Mouse (Mus musculus) limb, embryonic 14.5 days (tissue): Measurements from ENCODE around the gene Acap1. TPM values are rescaled to one million over a fixed set of nuclear protein-coding genes. Genes with fewer than 3 reads are reported as not detected.

Experiments
- ATAC-seq: fragments of 200-750 bp; cut with Nextera tagmentation; 2 replicates; pipeline ENCODE4 v1.8.0; 2017; ENCODE audit warnings: low read depth, moderate number of reproducible peaks, moderate TSS enrichment; ENCODE audit not compliant: low FRiP score
- DNase-seq: peaks from one replicate; pipeline ENCODE4 v3.0.0-alpha.2; 2015; ENCODE audit warnings: low spot score
- H3K27ac ChIP-seq: fragments of 300-500 bp; sonication (generic); replicated peaks from 2 replicates; pipeline ENCODE4 v1.5.1; 2014; ENCODE audit warnings: low read depth, mild to moderate bottlenecking, low read length, moderate library complexity, mixed read lengths
- H3K27me3 ChIP-seq: fragments of 300-500 bp; sonication (generic); 2 replicates; pipeline ENCODE4 v1.6.1; 2014; ENCODE audit warnings: low read length, mixed read lengths; ENCODE audit not compliant: control insufficient read depth, insufficient read depth
- H3K36me3 ChIP-seq: fragments of 300-500 bp; sonication (generic); 2 replicates; pipeline ENCODE4 v1.6.1; 2014; ENCODE audit warnings: mild to moderate bottlenecking, low read length, moderate library complexity, mixed read lengths; ENCODE audit not compliant: control insufficient read depth, insufficient read depth
- H3K4me1 ChIP-seq: fragments of 300-500 bp; sonication (generic); 2 replicates; pipeline ENCODE4 v1.6.1; 2014; ENCODE audit warnings: antibody characterized with exemption, low read length, mixed read lengths; ENCODE audit not compliant: control insufficient read depth, insufficient read depth
- H3K4me2 ChIP-seq: fragments of 300-500 bp; sonication (generic); replicated peaks from 2 replicates; pipeline ENCODE4 v1.6.1; 2014; ENCODE audit warnings: low read depth, mild to moderate bottlenecking, low read length, moderate library complexity; ENCODE audit not compliant: severe bottlenecking
- H3K4me3 ChIP-seq: fragments of 300-500 bp; sonication (generic); replicated peaks from 2 replicates; pipeline ENCODE4 v1.5.1; 2014; ENCODE audit warnings: low read length
- H3K9ac ChIP-seq: fragments of 300-500 bp; sonication (generic); 2 replicates; pipeline ENCODE4 v1.6.1; 2014; ENCODE audit warnings: mild to moderate bottlenecking, low read depth, low read length, moderate library complexity; ENCODE audit not compliant: severe bottlenecking
- H3K9me3 ChIP-seq: fragments of 300-500 bp; sonication (generic); 2 replicates; pipeline ENCODE4 v1.6.1; 2016; ENCODE audit warnings: low read length; ENCODE audit not compliant: control insufficient read depth
- POLR2A ChIP-seq: fragments of 200-500 bp; IDR thresholded peaks from 2 replicates; pipeline ENCODE4 v1.8.0; 2012; ENCODE audit warnings: inconsistent platforms, mild to moderate bottlenecking, moderate library complexity, borderline replicate concordance; ENCODE audit not compliant: insufficient read depth, insufficient read length; ENCODE audit errors: extremely low read depth
- WGBS: fragments of 180-500 bp; shearing (Covaris S2); extraction: QIAGEN DNeasy Blood & Tissue Kit; methylation state at CpG from one replicate; pipeline ENCODE4 v1.1.7; 2014; 5-methylcytosine and 5-hydroxymethylcytosine counted together
- polyA plus RNA-seq, 2 experiments: library from polyadenylated mRNA; depleted of rRNA in 1 of 2; stranded (reverse) in 1 of 2; unstranded in 1 of 2; fragments of >200 nt; fragmentation: Nextera tagmentation in 1 of 2; extraction: Ambion mirVana in 1 of 2; gene quantifications; 2 replicates each; pipeline versions ENCODE4 v1.2.1 to v1.2.3; 2012 to 2014

The Acap1 gene
- polyA plus RNA-seq, 2 experiments = 2.1 TPM

GRCm38 (mm10) chr11:69880853-69881603, 14.3 kb downstream of the Acap1 start, which contains the start of gene Kctd11:
TSS of gene Kctd11 (minus strand) at chr11:69881406.
- ATAC-seq (peak; percentile 87), DNase-seq (peak; percentile 79)
- TF ChIP-seq POLR2A = no peak
- under 1% methylated on average over 45 of the region's 46 CpGs for WGBS
- no peaks in the 10 kb centered on the region for H3K36me3 ChIP-seq
- H3K4me3 ChIP-seq = peak within 1 kb of the TSS; percentile 46
- H3K27ac ChIP-seq = peak within 1 kb of the TSS; percentile 69
- H3K27me3 ChIP-seq = no peaks in the 10 kb centered on the region
- H3K9ac ChIP-seq = peak within 1 kb of the TSS; percentile 67
- H3K9me3 ChIP-seq = no peaks in the 10 kb centered on the region
- H3K4me2 ChIP-seq = peak within 1 kb of the TSS; percentile 79
- peaks cover 22% of the 10 kb centered on the region for H3K4me1 ChIP-seq

- DNase-seq = peak; percentile 84
Observed at GRCm38 (mm10) chr11:69880506-69880852, 14.9 kb downstream of the Acap1 start.

GRCm38 (mm10) chr11:69879711-69880110, 15.6 kb downstream of the Acap1 start:
- H3K9ac ChIP-seq = 0 out of 2 replicates have a peak overlapping the region, but pooled peaks have one; percentile 67
- H3K9me3 ChIP-seq = no peaks in the 10 kb centered on the region
- H3K36me3 ChIP-seq = no peaks in the 10 kb centered on the region
- WGBS = 50% methylated on average over 15 of the region's 15 CpGs
- no peak for ATAC-seq
- H3K4me1 ChIP-seq = peaks cover 26% of the 10 kb centered on the region
- H3K27ac ChIP-seq = no peak overlapping the region
- DNase-seq = no peak
- peak overlapping the region; percentile 46 for H3K4me3 ChIP-seq
- no peaks in the 10 kb centered on the region for H3K27me3 ChIP-seq
- no peak for TF ChIP-seq POLR2A
- H3K4me2 ChIP-seq = peak overlapping the region; percentile 79

More at GRCm38 (mm10) chr11:69880506-69880852, 14.9 kb downstream of the Acap1 start:
- under 1% methylated on average over 18 of the region's 18 CpGs for WGBS
- peak; percentile 74 for ATAC-seq
- Histone ChIP-seq H3K27me3 (no peaks in the 10 kb centered on the region), H3K9ac (peak overlapping the region; percentile 67), H3K4me2 (peak overlapping the region; percentile 79), H3K4me1 (peaks cover 26% of the 10 kb centered on the region), H3K27ac (peak overlapping the region; percentile 69), H3K4me3 (peak overlapping the region; percentile 46), H3K36me3 (no peaks in the 10 kb centered on the region), H3K9me3 (no peaks in the 10 kb centered on the region)
- TF ChIP-seq POLR2A = peak; percentile 50; the same call in 1 of the 2 replicates

GRCm38 (mm10) chr11:69878952-69879351, 16.4 kb downstream of the Acap1 start:
- H3K9ac ChIP-seq = no peak overlapping the region
- WGBS = 92% methylated on average over 6 of the region's 6 CpGs
- no peaks in the 10 kb centered on the region for H3K36me3 ChIP-seq
- H3K9me3 ChIP-seq = no peaks in the 10 kb centered on the region
- H3K4me1 ChIP-seq = peaks cover 26% of the 10 kb centered on the region
- H3K27me3 ChIP-seq = no peaks in the 10 kb centered on the region
- no peak for TF ChIP-seq POLR2A
- DNase-seq (no peak), ATAC-seq (no peak)
- H3K4me3 ChIP-seq = peak overlapping the region; percentile 46; the same call in 1 of the 2 replicates
- H3K4me2 ChIP-seq = peak overlapping the region; percentile 79; the same call in 1 of the 2 replicates
- H3K27ac ChIP-seq = no peak overlapping the region

GRCm38 (mm10) chr11:69878399-69878798, 16.9 kb downstream of the Acap1 start:
- Histone ChIP-seq H3K9me3 (no peaks in the 10 kb centered on the region), H3K4me2 (0 out of 2 replicates have a peak overlapping the region, but pooled peaks have one; percentile 5), H3K27ac (no peak overlapping the region), H3K9ac (no peak overlapping the region), H3K4me3 (no peak overlapping the region), H3K27me3 (no peaks in the 10 kb centered on the region), H3K36me3 (no peaks in the 10 kb centered on the region), H3K4me1 (peaks cover 26% of the 10 kb centered on the region)
- ATAC-seq (no peak), DNase-seq (no peak)
- no peak for TF ChIP-seq POLR2A
- WGBS = 82% methylated on average over 3 of the region's 3 CpGs
